Mouse (Mus musculus) lung, embryonic 14.5 days (tissue): ENCODE measurements at regions not wholly inside any gene's neighbourhood (a gene's known extent, or its start where the extent isn't known, plus 50 kb on each side); places are given as distances from the start of the nearest gene placed in this dataset.
A peak's percentile ranks its signal among the peaks of the same experiment; 100 is the strongest.

Source experiments
- ATAC-seq: fragments of 200-750 bp; cut with Nextera tagmentation; 2 replicates; pipeline ENCODE4 v1.8.0; 2017; ENCODE audit warnings: mild to moderate bottlenecking, moderate TSS enrichment, moderate library complexity; ENCODE audit not compliant: insufficient read depth
- DNase-seq: peaks from one replicate; pipeline ENCODE4 v3.0.0-alpha.2; 2015
- H3K27ac ChIP-seq: fragments of 300-500 bp; sonication (generic); 2 replicates; pipeline ENCODE4 v1.5.1; 2014; ENCODE audit warnings: low read depth, mild to moderate bottlenecking, moderate library complexity
- H3K27me3 ChIP-seq: fragments of 300-500 bp; sonication (generic); 2 replicates; pipeline ENCODE4 v1.6.1; 2014; ENCODE audit warnings: low read length, control low read depth; ENCODE audit not compliant: insufficient read depth
- H3K36me3 ChIP-seq: fragments of 300-500 bp; sonication (generic); 2 replicates; pipeline ENCODE4 v1.6.1; 2014; ENCODE audit warnings: control low read depth; ENCODE audit not compliant: insufficient read depth
- H3K4me1 ChIP-seq: fragments of 300-500 bp; sonication (generic); 2 replicates; pipeline ENCODE4 v1.6.1; 2014; ENCODE audit warnings: antibody characterized with exemption, control low read depth; ENCODE audit not compliant: insufficient read depth
- H3K4me2 ChIP-seq: fragments of 300-500 bp; sonication (generic); 2 replicates; pipeline ENCODE4 v1.6.1; 2014; ENCODE audit warnings: mild to moderate bottlenecking
- H3K4me3 ChIP-seq: fragments of 300-500 bp; sonication (generic); 2 replicates; pipeline ENCODE4 v1.5.1; 2014; ENCODE audit warnings: low read depth, low read length
- H3K9ac ChIP-seq: fragments of 300-500 bp; sonication (generic); 2 replicates; pipeline ENCODE4 v1.6.1; 2014
- H3K9me3 ChIP-seq: fragments of 300-500 bp; sonication (generic); 2 replicates; pipeline ENCODE4 v1.6.1; 2016; ENCODE audit warnings: low read depth, low read length, control low read depth
- CTCF ChIP-seq: IDR thresholded peaks from 2 replicates; pipeline ENCODE4 v1.5.1; 2016; ENCODE audit warnings: antibody characterized with exemption, low read depth
- WGBS: fragments of 180-500 bp; shearing (Covaris S2); extraction: QIAGEN DNeasy Blood & Tissue Kit; methylation state at CpG from one replicate; pipeline ENCODE4 v1.1.7; 2014; 5-methylcytosine and 5-hydroxymethylcytosine counted together

DNA sequence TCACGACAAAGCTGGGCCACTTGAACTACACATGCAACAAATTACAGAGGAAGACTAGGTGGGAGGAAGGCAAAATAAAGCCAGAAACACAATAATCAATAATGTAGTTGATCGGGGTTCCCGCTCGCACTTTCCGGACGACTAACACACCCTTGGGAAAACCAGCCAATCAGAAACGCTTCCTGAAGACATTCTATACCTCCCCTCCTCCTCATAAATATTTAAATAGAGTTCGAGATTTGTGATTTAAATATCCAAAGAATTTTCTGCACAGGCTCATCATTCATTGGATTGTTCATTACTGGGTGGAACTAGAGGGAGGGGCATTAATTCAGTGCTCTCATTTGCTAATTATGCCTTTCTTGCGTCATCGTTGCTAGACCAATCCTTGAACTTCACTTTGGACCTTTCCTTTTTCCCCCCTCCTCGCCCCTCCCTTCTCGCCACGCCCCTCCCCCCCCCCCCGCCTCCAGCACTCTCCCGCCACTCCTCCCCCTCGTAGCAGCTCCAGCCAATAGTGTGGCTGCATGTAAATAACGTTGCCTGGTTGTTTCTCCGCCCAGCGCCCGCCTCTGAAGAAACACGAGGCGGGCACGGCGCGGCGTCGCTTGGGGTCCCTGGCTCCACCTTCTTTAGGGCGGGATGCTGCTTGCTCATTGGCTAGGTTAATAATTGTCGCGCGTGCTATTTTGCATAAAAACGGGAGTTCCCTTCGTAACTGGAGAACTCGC, 254.2 kb upstream of the Nfe2l3 start:
- H3K36me3 ChIP-seq: no peaks in the 10 kb centered on the region
- peak; percentile 98 for ATAC-seq
- H3K9me3 ChIP-seq: no peaks in the 10 kb centered on the region
- H3K4me3 ChIP-seq: peak overlapping the region; percentile 27
- peak; percentile 99 for DNase-seq
- TF ChIP-seq CTCF: no peak
- no peak overlapping the region for H3K27ac ChIP-seq
- peaks cover 71% of the 10 kb centered on the region for H3K27me3 ChIP-seq
- WGBS: under 1% methylated on average over 32 of the region's 34 CpGs
- peak overlapping the region; percentile 61 for H3K4me2 ChIP-seq
- peaks cover 5% of the 10 kb centered on the region; the same call in 1 of the 2 replicates for H3K4me1 ChIP-seq
- H3K9ac ChIP-seq: no peak overlapping the region

DNA sequence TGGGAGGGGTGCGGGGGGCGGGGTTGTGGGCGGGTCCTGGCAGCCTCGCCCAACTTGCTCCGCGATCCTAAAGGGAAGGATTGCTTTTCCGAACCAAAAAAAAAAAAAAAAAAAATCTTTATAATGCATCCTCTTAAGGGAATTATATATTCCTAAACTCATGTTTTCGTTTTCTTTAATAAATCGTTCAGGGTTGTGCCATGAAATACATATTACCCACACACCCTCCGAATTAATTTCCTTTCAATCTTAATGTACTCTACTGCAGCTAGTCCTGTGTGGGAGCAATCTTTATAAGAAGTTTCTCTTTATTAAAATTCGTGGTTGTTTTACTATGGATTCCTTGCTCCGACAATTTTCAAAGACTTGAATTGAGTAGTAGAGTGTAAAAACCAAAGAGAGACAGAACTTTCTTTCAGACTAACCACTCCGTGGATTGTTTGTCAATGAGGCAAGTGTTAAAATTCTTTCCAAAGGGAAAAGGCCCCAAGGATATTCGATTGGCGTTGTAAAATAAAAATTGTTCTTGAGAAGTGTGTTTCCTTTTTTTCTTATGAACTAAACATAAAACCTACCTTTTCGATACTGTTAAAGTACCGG, 253.6 kb upstream of the Nfe2l3 start:
- Histone ChIP-seq H3K27ac (no peak overlapping the region), H3K9ac (no peak overlapping the region), H3K36me3 (no peaks in the 10 kb centered on the region), H3K4me2 (peak overlapping the region; percentile 61), H3K27me3 (peaks cover 74% of the 10 kb centered on the region), H3K4me3 (no peak overlapping the region), H3K4me1 (peaks cover 5% of the 10 kb centered on the region; the same call in 1 of the 2 replicates), H3K9me3 (no peaks in the 10 kb centered on the region)
- no peak for TF ChIP-seq CTCF
- DNase-seq: no peak
- WGBS: 2% methylated on average over 17 of the region's 17 CpGs
- no peak for ATAC-seq

DNA sequence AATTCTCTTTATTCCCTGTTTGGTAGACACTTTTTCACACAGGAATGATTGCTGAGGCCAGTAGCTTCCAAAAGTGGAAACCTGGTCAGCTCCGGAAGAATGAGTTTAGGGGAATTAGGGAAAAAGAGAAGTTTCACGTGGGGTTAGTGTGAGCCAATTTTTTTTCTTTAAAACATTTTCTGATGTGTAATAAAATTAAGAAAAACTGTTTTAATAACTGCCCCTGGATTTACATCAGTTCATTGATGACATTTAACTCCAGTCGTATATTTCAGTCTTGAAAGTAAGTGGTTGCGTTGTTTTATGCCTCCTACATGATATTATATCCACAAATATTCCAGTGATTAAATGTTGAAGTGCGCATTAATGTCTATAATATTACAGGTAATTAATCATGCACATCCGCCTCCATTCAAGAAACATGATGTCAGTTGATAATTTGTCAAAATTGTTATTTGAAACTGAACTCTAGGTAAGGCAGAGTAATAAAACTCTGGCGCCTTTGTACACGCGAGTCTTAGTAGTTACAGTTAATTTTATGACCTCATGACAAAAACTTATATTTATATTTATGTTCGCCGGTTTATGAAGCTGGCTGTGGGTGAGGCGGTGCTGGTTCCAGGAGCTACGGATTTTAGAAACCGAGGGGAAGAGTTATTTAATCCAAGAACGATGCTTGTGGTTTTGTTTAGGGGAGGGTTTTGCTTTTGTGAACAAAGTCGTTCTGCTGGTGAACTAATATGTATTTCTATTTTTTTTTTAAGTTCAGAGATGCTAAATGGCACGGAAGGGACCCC, 252.5 kb upstream of the Nfe2l3 start:
- no peak overlapping the region for H3K27ac ChIP-seq
- ATAC-seq: no peak
- H3K4me3 ChIP-seq: no peak overlapping the region
- DNase-seq: peak; percentile 34
- no peak for TF ChIP-seq CTCF
- no peaks in the 10 kb centered on the region for H3K36me3 ChIP-seq
- no peak overlapping the region for H3K9ac ChIP-seq
- peaks cover 74% of the 10 kb centered on the region for H3K27me3 ChIP-seq
- no peak overlapping the region for H3K4me2 ChIP-seq
- H3K4me1 ChIP-seq: no peaks in the 10 kb centered on the region
- WGBS: 6% methylated on average over 17 of the region's 17 CpGs
- H3K9me3 ChIP-seq: no peaks in the 10 kb centered on the region

- WGBS: 8% methylated on average over 11 of the region's 11 CpGs
- ATAC-seq: no peak
- Histone ChIP-seq H3K4me3 (no peak overlapping the region), H3K27me3 (peaks cover 74% of the 10 kb centered on the region), H3K36me3 (no peaks in the 10 kb centered on the region), H3K4me2 (no peak overlapping the region), H3K4me1 (no peaks in the 10 kb centered on the region), H3K9ac (no peak overlapping the region), H3K27ac (no peak overlapping the region), H3K9me3 (no peaks in the 10 kb centered on the region)
- DNase-seq: peak; percentile 50
- no peak for TF ChIP-seq CTCF
Measured at GRCm38 (mm10) chr6:51180881-51181875, 251.3 kb upstream of the Nfe2l3 start.

DNA sequence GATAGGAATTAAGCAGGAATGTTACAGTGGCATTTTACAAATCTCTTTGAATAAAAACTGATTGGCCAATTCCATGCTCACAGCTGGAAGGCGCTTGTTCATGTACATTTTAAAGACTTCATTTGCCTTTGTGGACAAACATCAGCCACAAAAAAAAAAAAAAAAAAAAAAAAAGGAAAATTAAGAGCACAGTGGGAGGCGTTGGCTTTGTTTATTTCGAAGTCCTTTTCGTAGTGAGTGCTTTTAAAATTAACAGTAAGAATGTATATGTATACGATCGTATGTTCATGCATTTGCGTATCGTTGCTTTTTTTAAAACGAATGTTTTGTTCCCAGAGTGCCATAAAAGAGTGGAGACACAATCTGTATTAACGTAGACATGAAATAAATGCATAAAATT, 250.6 kb upstream of the Nfe2l3 start:
- no peak overlapping the region for H3K4me3 ChIP-seq

DNA sequence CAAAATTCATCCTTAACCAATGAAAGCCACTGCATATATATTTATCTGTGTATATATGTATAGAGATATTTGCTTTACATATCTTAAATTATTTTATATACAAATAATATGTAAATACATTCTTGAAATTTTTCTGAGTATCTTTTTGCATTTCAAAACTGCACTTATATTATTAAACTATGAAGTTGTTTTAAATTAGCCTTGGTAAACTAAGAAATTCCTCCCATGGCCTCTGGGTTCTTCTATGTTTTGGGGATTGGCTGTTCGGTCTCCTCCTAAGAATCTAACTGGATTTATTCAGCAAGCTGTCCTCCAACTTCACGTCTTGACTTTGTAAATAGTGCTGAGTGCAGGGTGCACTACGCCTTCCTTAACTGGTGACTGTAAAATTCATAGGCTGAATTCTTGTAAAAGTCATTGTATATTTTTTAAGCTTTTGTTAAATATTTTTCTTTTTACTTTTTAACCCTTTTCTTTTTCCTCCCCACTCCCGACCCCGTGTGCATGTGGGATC, 249.6 kb upstream of the Nfe2l3 start:
- no peak overlapping the region for H3K9ac ChIP-seq
- H3K27me3 ChIP-seq: peaks cover 76% of the 10 kb centered on the region
- WGBS: 7% methylated on average over 5 of the region's 5 CpGs
- no peak for TF ChIP-seq CTCF
- DNase-seq: peak; percentile 26
- no peak overlapping the region for H3K4me3 ChIP-seq
- no peak overlapping the region for H3K4me2 ChIP-seq
- no peaks in the 10 kb centered on the region for H3K4me1 ChIP-seq
- H3K27ac ChIP-seq: no peak overlapping the region
- no peaks in the 10 kb centered on the region for H3K36me3 ChIP-seq
- no peaks in the 10 kb centered on the region for H3K9me3 ChIP-seq
- no peak for ATAC-seq

More for the DNA sequence above, 250.6 kb upstream of the Nfe2l3 start:
- Histone ChIP-seq H3K9me3 (no peaks in the 10 kb centered on the region), H3K9ac (no peak overlapping the region), H3K4me1 (no peaks in the 10 kb centered on the region), H3K4me2 (no peak overlapping the region), H3K27ac (no peak overlapping the region), H3K27me3 (peaks cover 74% of the 10 kb centered on the region), H3K36me3 (no peaks in the 10 kb centered on the region)
- ATAC-seq (no peak), DNase-seq (peak; percentile 40)
- no peak for TF ChIP-seq CTCF
- 24% methylated on average over 10 of the region's 10 CpGs for WGBS
